Mouse (Mus musculus) erythroid progenitor cell, adult 5-6 weeks (primary cell): ENCODE data around the gene St6galnac3. TPM values are rescaled to one million over a fixed set of nuclear protein-coding genes. Genes with fewer than 3 reads are reported as not detected.

Experiments used
- ATAC-seq: replicated peaks from 2 replicates; pipeline ENCODE4 v1.8.0; 2016; ENCODE audit warnings: moderate number of reproducible peaks, mild to moderate bottlenecking, moderate TSS enrichment, inconsistent platforms; ENCODE audit not compliant: poor library complexity, low FRiP score, severe bottlenecking
- total RNA-seq, 2 experiments: library from RNA; stranded (forward) in 1 of 2; stranded (reverse) in 1 of 2; fragments of 150-400 nt in 1 of 2; fragments of 186-747, 209-891 nt in 1 of 2; gene quantifications; 2 replicates each; pipeline versions ENCODE4 v1.2.3 to v1.2.4; 2015 to 2017; ENCODE audit warnings: low replicate concordance in 2 of 2

St6galnac3 gene
- total RNA-seq, 2 experiments from 2014 or later, result 5.4 to 10.7 TPM

- no peak for ATAC-seq
These were observed 62.2 kb downstream of the St6galnac3 start for GRCm38 (mm10) chr3:153662796-153663195.

- ATAC-seq, result no peak
These were observed 63.0 kb downstream of the St6galnac3 start for GRCm38 (mm10) chr3:153661927-153662326.

GRCm38 (mm10) chr3:153659575-153660168 is 65.3 kb downstream of the St6galnac3 start:
- ATAC-seq, result no peak

- peak; percentile 70 for ATAC-seq
These were observed 66.8 kb downstream of the St6galnac3 start for GRCm38 (mm10) chr3:153658051-153658777.

- 0 out of 2 replicates have a peak, but pooled peaks have one; percentile 33 for ATAC-seq
These were observed 69.9 kb downstream of the St6galnac3 start for GRCm38 (mm10) chr3:153655071-153655470.

- no peak for ATAC-seq
These were observed 72.1 kb downstream of the St6galnac3 start for GRCm38 (mm10) chr3:153652850-153653249.

- ATAC-seq, result no peak
These were observed 76.3 kb downstream of the St6galnac3 start for GRCm38 (mm10) chr3:153648713-153649112.

GRCm38 (mm10) chr3:153645803-153646202 is 79.2 kb downstream of the St6galnac3 start:
- ATAC-seq, result no peak

GRCm38 (mm10) chr3:153643822-153644519 is 81.0 kb downstream of the St6galnac3 start:
- ATAC-seq, result no peak

- no peak for ATAC-seq
These were observed 82.1 kb downstream of the St6galnac3 start for GRCm38 (mm10) chr3:153642826-153643225.

GRCm38 (mm10) chr3:153641805-153642204 is 83.2 kb downstream of the St6galnac3 start:
- ATAC-seq, result no peak

- no peak for ATAC-seq
These were observed 87.6 kb downstream of the St6galnac3 start for GRCm38 (mm10) chr3:153637336-153637735.

- no peak for ATAC-seq
These were observed 88.2 kb downstream of the St6galnac3 start for GRCm38 (mm10) chr3:153636804-153637153.

- ATAC-seq, result no peak
These were observed 88.7 kb downstream of the St6galnac3 start for GRCm38 (mm10) chr3:153636094-153636803.

- no peak for ATAC-seq
These were observed 92.8 kb downstream of the St6galnac3 start for GRCm38 (mm10) chr3:153631988-153632672.

GRCm38 (mm10) chr3:153626237-153626636 is 98.7 kb downstream of the St6galnac3 start:
- ATAC-seq, result no peak

- ATAC-seq, result no peak
These were observed 106.0 kb downstream of the St6galnac3 start for GRCm38 (mm10) chr3:153618976-153619375.

GRCm38 (mm10) chr3:153616849-153617248 is 108.1 kb downstream of the St6galnac3 start:
- ATAC-seq, result no peak

GRCm38 (mm10) chr3:153610239-153610638 is 114.7 kb downstream of the St6galnac3 start:
- ATAC-seq, result no peak

GRCm38 (mm10) chr3:153606331-153606730 is 118.6 kb downstream of the St6galnac3 start:
- no peak for ATAC-seq
